Mouse (Mus musculus) MEL (cell line): Measurements from ENCODE around the gene H2al1d. TPM values are rescaled to one million over a fixed set of nuclear protein-coding genes. Genes with fewer than 3 reads are reported as not detected.

Source experiments
- DNase-seq: peaks from one replicate; pipeline ENCODE4 v3.0.0; 2011; ENCODE audit warnings: low read depth, low spot score
- H3K27ac ChIP-seq: 2 replicates; pipeline ENCODE4 v1.5.1; 2012; ENCODE audit warnings: low read depth, mild to moderate bottlenecking, control low read depth, low read length, moderate library complexity; ENCODE audit not compliant: control insufficient read depth
- H3K27me3 ChIP-seq, 2 experiments: fragments of 150-350 bp in 1 of 2; sonication (generic) in 1 of 2; 2 replicates each; pipeline ENCODE4 v1.6.1; 2012; ENCODE audit warnings: low read length in 2 of 2, mild to moderate bottlenecking in 2 of 2, improper control_type of control experiment in 1 of 2, moderate library complexity in 1 of 2; ENCODE audit not compliant: insufficient read depth in 2 of 2, control insufficient read depth in 1 of 2
- H3K36me3 ChIP-seq, 2 experiments: 2 replicates each; pipeline ENCODE4 v1.6.1; 2012 to 2014; ENCODE audit warnings: low read length in 2 of 2, improper control_type of control experiment in 1 of 2, inconsistent platforms in 1 of 2, mild to moderate bottlenecking in 1 of 2; ENCODE audit not compliant: insufficient read depth in 2 of 2, control insufficient read depth in 1 of 2
- H3K4me1 ChIP-seq, 2 experiments: fragments of 150-350 bp in 1 of 2; sonication (generic) in 1 of 2; 2 replicates each; pipeline ENCODE4 v1.6.1; 2012; ENCODE audit warnings: low read length in 2 of 2, improper control_type of control experiment in 1 of 2, mild to moderate bottlenecking in 1 of 2; ENCODE audit not compliant: insufficient read depth in 2 of 2, control insufficient read depth in 1 of 2
- H3K4me3 ChIP-seq, 2 experiments: fragments of 150-350 bp in 1 of 2; sonication (generic) in 1 of 2; 2 replicates each; pipeline ENCODE4 v1.5.1; 2012; ENCODE audit warnings: low read depth in 2 of 2, low read length in 2 of 2, mild to moderate bottlenecking in 2 of 2, moderate library complexity in 2 of 2, control low read depth in 1 of 2, improper control_type of control experiment in 1 of 2; ENCODE audit not compliant: control insufficient read depth in 1 of 2, insufficient read depth in 1 of 2
- H3K79me2 ChIP-seq: 2 replicates; pipeline ENCODE4 v1.6.1; 2012; ENCODE audit warnings: mild to moderate bottlenecking, low read length, moderate library complexity; ENCODE audit not compliant: control insufficient read depth, poor library complexity, insufficient read depth
- H3K9ac ChIP-seq: 2 replicates; pipeline ENCODE4 v1.6.1; 2012; ENCODE audit warnings: low read depth, mild to moderate bottlenecking, control low read depth, low read length, moderate library complexity; ENCODE audit not compliant: control insufficient read depth, poor library complexity, severe bottlenecking
- H3K9me3 ChIP-seq: fragments of 150-350 bp; sonication (generic); replicated peaks from 2 replicates; pipeline ENCODE4 v1.6.1; 2012; ENCODE audit warnings: mild to moderate bottlenecking, low read length, improper control_type of control experiment, moderate library complexity; ENCODE audit not compliant: insufficient read depth
- CHD1 ChIP-seq: IDR thresholded peaks from 2 replicates; pipeline ENCODE4 v1.6.1; 2012; ENCODE audit warnings: low read depth, mild to moderate bottlenecking, inconsistent platforms, low read length, improper control_type of control experiment
- CHD2 ChIP-seq: IDR thresholded peaks from 2 replicates; pipeline ENCODE4 v1.6.1; 2011; ENCODE audit warnings: low read length, improper control_type of control experiment
- CTCF ChIP-seq, 3 experiments: IDR thresholded peaks in 2 of 3; conservative IDR thresholded peaks in 1 of 3; 2 replicates each; pipeline ENCODE4 v1.5.1; 2011 to 2012; ENCODE audit warnings: low read length in 3 of 3, low read depth in 2 of 3, mild to moderate bottlenecking in 2 of 3, improper control_type of control experiment in 1 of 3, inconsistent platforms in 1 of 3, mixed read lengths in 1 of 3, moderate library complexity in 1 of 3; ENCODE audit not compliant: control insufficient read depth in 1 of 3, insufficient read depth in 1 of 3, poor library complexity in 1 of 3, severe bottlenecking in 1 of 3
- E2F4 ChIP-seq: IDR thresholded peaks from 2 replicates; pipeline ENCODE4 v1.6.1; 2011; ENCODE audit warnings: low read depth, low read length, improper control_type of control experiment, borderline replicate concordance
- GATA1 ChIP-seq: IDR thresholded peaks from 2 replicates; pipeline ENCODE4 v1.6.1; 2011; ENCODE audit warnings: low read depth, low read length, improper control_type of control experiment
- HCFC1 ChIP-seq: IDR thresholded peaks from 2 replicates; pipeline ENCODE4 v1.6.1; 2012; ENCODE audit warnings: low read depth, mild to moderate bottlenecking, inconsistent platforms, low read length, improper control_type of control experiment, moderate library complexity
- JUND ChIP-seq: IDR thresholded peaks from 2 replicates; pipeline ENCODE4 v1.6.1; 2011; ENCODE audit warnings: low read depth, mild to moderate bottlenecking, improper control_type of control experiment, low read length
- KAT2A ChIP-seq: conservative IDR thresholded peaks from 2 replicates; pipeline ENCODE4 v1.6.1; 2012; ENCODE audit warnings: low read depth, low read length, improper control_type of control experiment, inconsistent platforms
- MAFK ChIP-seq: IDR thresholded peaks from 2 replicates; pipeline ENCODE4 v1.6.1; 2011; ENCODE audit warnings: low read depth, mild to moderate bottlenecking, low read length, improper control_type of control experiment, borderline replicate concordance
- MAX ChIP-seq: IDR thresholded peaks from 2 replicates; pipeline ENCODE4 v1.6.1; 2011; ENCODE audit warnings: low read length, improper control_type of control experiment
- MAZ ChIP-seq: IDR thresholded peaks from 2 replicates; pipeline ENCODE4 v1.6.1; 2012; ENCODE audit warnings: low read depth, mild to moderate bottlenecking, inconsistent platforms, low read length, improper control_type of control experiment
- MXI1 ChIP-seq: IDR thresholded peaks from 2 replicates; pipeline ENCODE4 v1.6.1; 2011; ENCODE audit warnings: mild to moderate bottlenecking, low read depth, low read length, improper control_type of control experiment
- NELFE ChIP-seq: IDR thresholded peaks from 2 replicates; pipeline ENCODE4 v1.6.1; 2011; ENCODE audit warnings: low read depth, low read length, improper control_type of control experiment
- NRF1 ChIP-seq: IDR thresholded peaks from 2 replicates; pipeline ENCODE4 v1.6.1; 2014; ENCODE audit warnings: low read depth, mild to moderate bottlenecking, inconsistent platforms, low read length, improper control_type of control experiment, moderate library complexity; ENCODE audit not compliant: poor library complexity, insufficient read depth, severe bottlenecking
- POLR2AphosphoS2 ChIP-seq: IDR thresholded peaks from 2 replicates; pipeline ENCODE4 v1.6.1; 2011; ENCODE audit warnings: low read length, improper control_type of control experiment
- POLR2AphosphoS5 ChIP-seq: IDR thresholded peaks from 2 replicates; pipeline ENCODE4 v1.6.1; 2012; ENCODE audit warnings: low read depth, borderline replicate concordance, mild to moderate bottlenecking, inconsistent platforms, low read length, moderate library complexity, mixed read lengths
- RAD21 ChIP-seq: IDR thresholded peaks from 2 replicates; pipeline ENCODE4 v1.6.1; 2011; ENCODE audit warnings: mild to moderate bottlenecking, low read depth, low read length, improper control_type of control experiment
- SIN3A ChIP-seq: IDR thresholded peaks from 2 replicates; pipeline ENCODE4 v1.6.1; 2012; ENCODE audit warnings: low read length, improper control_type of control experiment, inconsistent platforms
- SMC3 ChIP-seq: IDR thresholded peaks from 2 replicates; pipeline ENCODE4 v1.6.1; 2011; ENCODE audit warnings: low read depth, low read length, improper control_type of control experiment
- TCF12 ChIP-seq: IDR thresholded peaks from 2 replicates; pipeline ENCODE4 v1.6.1; 2014; ENCODE audit warnings: low read depth, mild to moderate bottlenecking, inconsistent platforms, low read length, improper control_type of control experiment, moderate library complexity
- USF1 ChIP-seq: IDR thresholded peaks from 2 replicates; pipeline ENCODE4 v1.6.1; 2014; ENCODE audit warnings: low read depth, mild to moderate bottlenecking, inconsistent platforms, low read length, improper control_type of control experiment, moderate library complexity
- USF2 ChIP-seq, 2 experiments: IDR thresholded peaks; 2 replicates each; pipeline ENCODE4 v1.6.1; 2011 to 2012; ENCODE audit warnings: improper control_type of control experiment in 2 of 2, low read length in 2 of 2, borderline replicate concordance in 1 of 2, inconsistent platforms in 1 of 2, low read depth in 1 of 2, mild to moderate bottlenecking in 1 of 2; ENCODE audit not compliant: insufficient read depth in 1 of 2
- ZKSCAN1 ChIP-seq: IDR thresholded peaks from 2 replicates; pipeline ENCODE4 v1.6.1; 2012; ENCODE audit warnings: low read depth, mild to moderate bottlenecking, inconsistent platforms, low read length, improper control_type of control experiment, moderate library complexity
- ZMIZ1 ChIP-seq: IDR thresholded peaks from 2 replicates; pipeline ENCODE4 v1.6.1; 2012; ENCODE audit warnings: low read depth, mild to moderate bottlenecking, inconsistent platforms, low read length, improper control_type of control experiment, moderate library complexity
- polyA plus RNA-seq, 2 experiments: library from polyadenylated mRNA; stranded (reverse) in 1 of 2; unstranded in 1 of 2; fragments of >175 nt in 1 of 2; fragments of >200 nt in 1 of 2; gene quantifications; 2 replicates each; pipeline versions ENCODE4 v1.2.1 to v1.2.4; 2012; ENCODE audit warnings: low replicate concordance in 2 of 2, low read depth in 1 of 2; ENCODE audit not compliant: insufficient read length in 2 of 2, insufficient read depth in 1 of 2, missing spikeins in 1 of 2
- total RNA-seq: library from RNA; depleted of rRNA; stranded (reverse); fragments of 300-350 nt; gene quantifications from 2 replicates; pipeline ENCODE4 v1.2.3, GENCODE M21; 2012

The H2al1d gene
- total and polyA plus RNA-seq, 3 experiments = not detected

- Histone ChIP-seq H3K9ac (no peak overlapping the region), H3K36me3 (no peaks in the 10 kb centered on the region), H3K27ac (no peak overlapping the region), H3K4me1 (no peaks in the 10 kb centered on the region), H3K79me2 (no peaks in the 10 kb centered on the region), H3K27me3 (no peaks in the 10 kb centered on the region), H3K9me3 (no peaks in the 10 kb centered on the region), H3K4me3 (no peak overlapping the region)
- no peak for DNase-seq
- TF ChIP-seq POLR2AphosphoS2 = no peak
- no peak for TF ChIP-seq MAFK
- TF ChIP-seq GATA1 = no peak
- no peak for TF ChIP-seq E2F4
- TF ChIP-seq USF2 (IDR thresholded peaks at IDR 0.05; ENCODE audit: borderline replicate concordance in 1 of 2, insufficient read depth in 1 of 2, low read depth in 1 of 2, low read length in 2 of 2) = no peak
- no peak for TF ChIP-seq HCFC1
- TF ChIP-seq CHD1 = no peak
- TF ChIP-seq MAZ = no peak
These were observed 39.5 kb upstream of the H2al1d start for GRCm38 (mm10) chrX:11269074-11269473.

GRCm38 (mm10) chrX:11273190-11273589, 35.4 kb upstream of the H2al1d start:
- H3K4me3 ChIP-seq = no peak overlapping the region
- no peaks in the 10 kb centered on the region for H3K79me2 ChIP-seq
- H3K36me3 ChIP-seq = no peaks in the 10 kb centered on the region
- TF ChIP-seq MAX (no peak), RAD21 (no peak), TCF12 (no peak), JUND (no peak), POLR2AphosphoS5 (no peak), USF2 (IDR thresholded peaks at IDR 0.05; ENCODE audit: borderline replicate concordance in 1 of 2, insufficient read depth in 1 of 2, low read depth in 1 of 2, low read length in 2 of 2) (no peak), NELFE (no peak), SMC3 (no peak), KAT2A (no peak), NRF1 (no peak), CHD2 (no peak), ZKSCAN1 (no peak), CTCF (IDR thresholded peaks at IDR 0.05 in 2 of 3, conservative IDR thresholded peaks at IDR 0.05 in 1 of 3; ENCODE audit: control insufficient read depth in 1 of 3, insufficient read depth in 1 of 3, low read depth in 2 of 3, low read length in 3 of 3, poor library complexity in 1 of 3, severe bottlenecking in 1 of 3) (no peak), HCFC1 (no peak), ZMIZ1 (no peak), SIN3A (no peak), USF1 (no peak), E2F4 (no peak), MXI1 (no peak)
- no peak overlapping the region for H3K9ac ChIP-seq
- H3K27me3 ChIP-seq = no peaks in the 10 kb centered on the region
- no peaks in the 10 kb centered on the region for H3K9me3 ChIP-seq
- H3K4me1 ChIP-seq = no peaks in the 10 kb centered on the region
- DNase-seq = no peak
- no peak overlapping the region for H3K27ac ChIP-seq
